Mouse (Mus musculus) heart, adult 18-20 months (tissue): Measurements from ENCODE around the gene Zc2hc1c. TPM values are rescaled to one million over a fixed set of nuclear protein-coding genes. Genes with fewer than 3 reads are reported as not detected.
"Not testable (repeated sequence)": the region's sequence is repeated elsewhere in the genome, so short reads cannot be mapped to it uniquely, and the experiment has no call there.

Experiments used
- DNase-seq, 2 experiments: peaks; one replicate each; pipeline ENCODE4 v3.0.0; 2021 to 2022; ENCODE audit warnings: mixed read lengths in 1 of 2
- long read RNA-seq, 2 experiments: library from polyadenylated mRNA; stranded (forward); transcript quantifications; one replicate each; pipeline ENCODE4 v2.0.0; 2021
- total RNA-seq, 2 experiments: library from RNA; stranded (reverse); gene quantifications; 2 replicates each; pipeline ENCODE4 v1.2.3; 2021

The Zc2hc1c gene
- total RNA-seq: 1 to 10 TPM; 1.7 to 2.3 TPM
- long read RNA-seq, experiment 1, full-length matches to known transcripts: 8 of 8 reads
- long read RNA-seq, experiment 1, partial matches to known transcripts: 0 of 8 reads
- long read RNA-seq, experiment 1, other reads (novel, unspliced or antisense): 0 of 8 reads
- long read RNA-seq, experiment 2, full-length matches to known transcripts: 3 of 3 reads
- long read RNA-seq, experiment 2, partial matches to known transcripts: 0 of 3 reads
- long read RNA-seq, experiment 2, other reads (novel, unspliced or antisense): 0 of 3 reads

GRCm38 (mm10) chr12:85288486-85289156, at the start of gene Zc2hc1c:
TSS of gene Zc2hc1c (plus strand) at chr12:85288591.
- DNase-seq: peak; percentile 94 to 95

- no peak for DNase-seq
Measured at GRCm38 (mm10) chr12:85252083-85252482, 36.3 kb upstream of the Zc2hc1c start.

GRCm38 (mm10) chr12:85256074-85256751, 32.2 kb upstream of the Zc2hc1c start:
- DNase-seq: no peak

DNA sequence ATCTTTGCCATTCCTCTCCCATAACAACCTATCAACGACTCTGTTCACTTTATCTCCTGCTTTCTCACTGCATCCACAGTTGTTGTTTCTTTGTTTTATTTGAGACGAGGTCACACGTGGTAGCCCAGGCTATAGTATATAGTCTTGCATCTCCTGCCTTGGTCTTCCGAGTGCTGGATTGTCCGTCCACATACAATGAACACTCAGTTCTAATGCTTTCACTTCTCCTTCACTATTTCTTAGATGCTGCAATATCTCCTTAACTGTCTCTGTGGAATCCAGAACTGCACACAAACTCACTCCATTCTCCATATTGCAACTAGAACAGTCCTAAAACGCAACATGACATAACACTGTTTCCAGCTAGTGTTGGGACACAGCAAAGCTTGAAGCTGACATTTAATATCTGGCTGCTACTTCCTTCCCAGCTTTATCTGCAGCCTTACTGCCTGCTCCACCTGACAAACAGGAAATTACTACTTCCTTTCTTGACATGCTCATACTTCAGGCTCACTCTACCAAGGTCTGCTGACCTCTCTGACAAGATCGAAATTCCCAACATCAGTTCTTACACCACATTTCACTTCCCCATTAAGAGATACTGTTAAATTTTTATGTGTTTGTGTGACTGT, 31.3 kb upstream of the Zc2hc1c start:
- DNase-seq: peak in 1 of 2 experiments; percentile 40

- DNase-seq: no peak
Measured at GRCm38 (mm10) chr12:85262489-85262888, 25.9 kb upstream of the Zc2hc1c start.

- DNase-seq: no peak
Measured at GRCm38 (mm10) chr12:85263190-85263589, 25.2 kb upstream of the Zc2hc1c start.

DNA sequence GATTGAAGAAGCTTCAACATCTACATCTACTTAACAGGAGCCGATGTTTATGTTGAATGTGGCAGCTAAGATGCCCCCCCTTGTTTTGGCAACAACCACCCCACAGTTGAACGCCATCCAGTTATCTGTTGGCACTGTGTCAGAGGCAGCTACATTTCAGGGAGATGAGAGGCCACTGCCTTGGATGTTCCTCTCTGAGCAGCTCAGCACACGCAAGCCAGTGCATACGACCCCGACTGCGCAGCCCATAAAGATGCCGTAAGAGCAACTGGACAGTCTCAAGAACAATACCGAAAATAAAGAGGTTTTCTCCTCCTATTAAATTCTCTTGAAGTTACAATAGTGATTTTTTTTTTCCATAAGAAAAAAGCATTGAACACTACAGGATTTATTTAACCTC, 23.9 kb upstream of the Zc2hc1c start:
- no peak for DNase-seq

DNA sequence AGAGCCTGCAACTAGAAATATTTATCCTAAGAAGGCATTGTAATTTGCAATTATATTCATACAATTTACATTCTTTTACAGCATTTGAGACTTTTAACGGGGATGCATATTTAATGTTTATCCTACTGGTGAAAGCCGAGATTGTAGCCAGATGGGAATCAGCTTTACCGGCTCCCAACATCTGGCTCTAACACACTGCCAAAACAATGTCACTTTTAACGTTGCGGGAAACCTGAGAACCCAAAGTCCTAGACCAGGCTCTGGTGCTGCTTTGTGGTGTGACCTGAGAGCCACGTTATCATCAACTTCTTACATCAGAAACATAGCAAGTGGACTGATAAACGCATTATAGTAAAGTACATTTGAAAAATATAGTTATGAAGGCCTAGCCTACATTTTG, 23.5 kb upstream of the Zc2hc1c start:
- no peak for DNase-seq

DNA sequence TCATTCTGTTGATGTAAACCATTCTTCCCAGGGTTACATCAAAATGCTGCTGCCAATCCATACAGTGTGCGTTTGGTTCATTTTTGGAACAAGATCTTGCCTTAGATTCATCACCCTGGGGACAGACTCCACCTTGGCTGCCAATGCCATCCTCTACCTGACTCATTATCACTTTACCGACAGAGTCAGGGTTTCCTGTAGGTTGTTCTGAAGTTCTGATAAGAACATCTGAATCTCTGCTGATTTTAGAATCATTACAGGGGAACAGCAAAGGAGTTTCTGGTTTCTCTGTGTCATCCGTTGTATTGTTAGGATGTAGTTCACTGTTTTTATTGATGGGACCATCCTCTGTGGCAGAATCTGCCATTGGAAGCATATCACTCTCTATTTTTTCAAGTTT, 22.1 kb upstream of the Zc2hc1c start:
- no peak for DNase-seq

GRCm38 (mm10) chr12:85269821-85270220, 18.6 kb upstream of the Zc2hc1c start:
- DNase-seq: no peak

GRCm38 (mm10) chr12:85270319-85270718, 18.1 kb upstream of the Zc2hc1c start, which contains the start of gene Mlh3:
TSS of gene Mlh3 (minus strand) at chr12:85270599.
- peak; percentile 88 for DNase-seq

- no peak for DNase-seq
Measured at GRCm38 (mm10) chr12:85271132-85271842, 17.1 kb upstream of the Zc2hc1c start.

DNA sequence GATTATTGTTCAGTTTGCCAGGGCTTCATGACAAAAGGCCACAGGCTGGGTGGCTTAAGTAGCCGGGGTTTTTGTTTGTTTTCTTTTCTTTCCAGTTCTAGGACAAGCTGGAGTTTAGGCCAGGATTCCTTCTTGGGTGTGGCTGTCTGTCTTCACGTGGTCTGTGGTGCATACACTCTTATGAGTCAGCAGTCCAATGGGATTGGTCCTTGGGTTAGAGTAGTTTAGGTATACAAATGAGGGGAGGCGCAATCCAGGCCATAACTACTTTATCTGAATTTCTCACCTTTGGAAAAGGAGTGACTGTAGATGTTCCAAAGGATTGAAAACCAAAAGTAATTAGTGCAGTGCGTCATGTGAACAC, 16.6 kb upstream of the Zc2hc1c start:
- peak in 1 of 2 experiments; percentile 29 for DNase-seq

DNA sequence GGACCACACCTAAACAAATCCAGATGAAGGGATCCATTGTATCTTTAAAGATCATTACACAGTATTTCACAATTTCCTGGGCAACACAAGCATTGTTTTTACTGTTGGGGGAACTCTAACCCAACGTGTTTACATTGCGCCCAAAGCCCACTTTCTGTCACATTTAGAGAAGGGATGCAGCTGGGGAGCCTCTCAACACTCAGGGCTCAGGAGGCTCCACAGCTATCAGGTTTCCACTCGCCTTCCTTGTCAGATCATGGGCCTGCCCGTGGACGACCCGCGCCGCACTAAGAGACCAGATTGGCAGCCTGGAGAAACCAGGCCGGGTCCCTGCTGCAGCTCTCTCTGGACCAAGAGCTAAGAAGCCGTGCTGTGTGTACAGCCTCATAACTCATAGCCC, 14.9 kb upstream of the Zc2hc1c start:
- DNase-seq: peak; percentile 37 to 53

DNA sequence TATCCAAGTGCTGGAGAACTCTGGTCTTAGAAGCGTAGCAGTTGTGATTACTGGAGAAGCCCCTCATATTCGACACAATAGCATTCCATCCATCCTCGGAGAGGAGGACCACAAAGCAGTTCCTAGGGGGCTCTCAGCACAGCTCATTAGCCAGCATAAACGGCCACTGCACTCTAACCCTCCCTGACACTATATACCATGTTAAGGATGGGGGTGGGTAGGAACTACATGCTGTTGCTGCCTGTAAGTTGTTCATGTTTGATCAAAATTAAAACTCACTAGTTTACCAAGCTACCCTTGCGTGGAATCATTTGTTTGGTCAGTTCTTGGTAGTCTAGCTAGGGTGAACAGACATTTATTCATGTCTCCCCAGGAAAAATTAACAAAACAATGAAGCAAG, 12.1 kb upstream of the Zc2hc1c start:
- DNase-seq: no peak

DNA sequence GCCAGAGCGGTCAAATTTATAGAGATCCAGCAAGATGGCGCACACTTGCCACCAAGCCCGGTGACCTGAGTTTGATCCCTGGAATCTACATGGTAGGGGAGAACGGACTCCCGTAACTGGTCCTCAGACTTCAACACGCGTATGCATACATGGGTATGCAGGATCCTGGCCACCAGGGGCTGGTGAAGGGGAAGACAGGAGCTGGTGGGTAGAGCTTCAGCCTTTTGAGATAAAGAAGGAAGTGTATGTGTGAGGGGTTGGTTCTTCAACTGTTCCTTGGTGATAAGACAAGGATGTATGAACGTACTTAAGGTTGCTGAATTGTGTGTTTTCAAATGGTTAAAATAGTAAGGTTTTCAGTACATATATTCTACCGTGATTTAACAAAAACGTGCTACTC, 9.5 kb upstream of the Zc2hc1c start:
- no peak for DNase-seq

- no peak for DNase-seq
Measured at GRCm38 (mm10) chr12:85279396-85280080, 8.9 kb upstream of the Zc2hc1c start.

DNA sequence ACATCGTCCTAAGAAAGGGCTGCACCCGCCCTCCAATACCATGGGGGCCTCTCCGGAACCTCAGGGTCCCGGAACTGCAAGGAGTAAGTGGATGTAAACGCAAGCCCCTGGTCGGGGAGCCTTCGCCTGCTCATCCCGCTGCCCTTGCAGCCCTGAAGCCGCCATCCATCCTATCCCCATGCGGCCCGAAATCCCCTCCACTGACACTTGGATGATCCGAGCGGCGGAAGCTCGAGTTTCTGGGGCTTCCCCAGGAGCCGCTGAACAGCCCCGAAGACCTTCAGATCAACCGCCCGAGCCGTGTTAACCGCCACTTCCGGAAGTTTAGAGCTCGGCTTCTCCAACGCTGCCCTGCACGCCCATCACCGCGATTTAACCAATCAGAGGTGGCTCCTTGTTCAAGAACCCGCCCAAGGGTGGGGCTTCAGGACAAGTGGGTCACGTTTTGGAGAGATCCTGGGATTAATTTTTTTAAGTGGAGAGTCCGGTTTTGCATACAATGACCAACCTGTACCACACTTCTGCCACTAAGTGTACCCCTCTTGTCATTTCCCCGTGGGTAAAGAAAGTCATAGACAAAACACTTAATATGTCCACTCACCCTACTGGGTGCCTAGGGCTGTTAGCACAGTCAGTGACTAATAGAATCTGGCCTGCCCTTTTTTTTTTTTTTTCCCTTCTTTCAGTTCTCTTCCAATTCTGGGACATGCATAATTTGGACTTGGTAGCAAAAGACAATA, 8.1 kb upstream of the Zc2hc1c start:
- peak; percentile 98 to 100 for DNase-seq

GRCm38 (mm10) chr12:85280845-85281651, 7.3 kb upstream of the Zc2hc1c start:
- DNase-seq: no peak

GRCm38 (mm10) chr12:85281756-85282155, 6.6 kb upstream of the Zc2hc1c start:
- not testable (repeated sequence) for DNase-seq
